Mouse (Mus musculus): ENCODE results near the gene Kirrel2.
A peak's percentile ranks its signal among the peaks of the same experiment; 100 is the strongest.

DNA sequence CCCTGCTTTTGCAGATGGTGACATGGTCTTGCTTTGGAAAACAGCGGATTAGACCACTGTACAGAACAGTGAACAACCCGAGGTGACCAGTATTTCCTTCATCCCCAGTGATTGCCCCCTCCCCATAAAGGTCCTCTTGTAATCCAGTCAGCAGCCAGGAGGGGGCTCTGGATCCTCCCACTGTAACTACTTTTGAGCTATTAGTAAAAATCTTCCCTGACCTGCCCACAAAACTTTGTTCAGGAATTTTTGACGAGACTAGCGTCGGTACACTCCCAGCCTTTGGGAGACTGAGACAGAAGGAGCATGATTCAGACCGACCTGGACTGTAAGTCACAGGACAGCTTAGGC, 33.4 kb upstream of the Kirrel2 start:
- TF ChIP-seq CTCF (IDR thresholded peaks at IDR 0.05; ENCODE audit: low read depth, low read length) (peak; percentile 10), POLR2A (IDR thresholded peaks at IDR 0.05; ENCODE audit: insufficient read depth, low read length) (no peak), EP300 (IDR thresholded peaks at IDR 0.05; ENCODE audit: insufficient read depth, low read depth, low read length) (no peak)
